Mouse (Mus musculus) liver (tissue): ENCODE data around the gene Ssr2.
A peak's percentile ranks its signal among the peaks of the same experiment; 100 is the strongest.

ENCODE experiments used
- DNase-seq: peaks from one replicate; pipeline ENCODE4 v3.0.0-alpha.2; 2020; ENCODE audit warnings: mixed read lengths

Gene Ssr2

GRCm38 (mm10) chr3:88575540-88575939 lies at the start of gene Ssr2:
Gene Ssr2 (plus strand): TSS chr3:88575876.
- DNase-seq = no peak

- DNase-seq = peak; percentile 91
These were observed 49.2 kb upstream of the Ssr2 start for GRCm38 (mm10) chr3:88526157-88527131.

GRCm38 (mm10) chr3:88527565-88527964 lies 48.1 kb upstream of the Ssr2 start:
- DNase-seq = no peak

- DNase-seq = no peak
These were observed 47.0 kb upstream of the Ssr2 start for GRCm38 (mm10) chr3:88528646-88529045.

GRCm38 (mm10) chr3:88529204-88530000 lies 46.3 kb upstream of the Ssr2 start:
- DNase-seq = no peak

GRCm38 (mm10) chr3:88530082-88530864 lies 45.4 kb upstream of the Ssr2 start:
- no peak for DNase-seq

GRCm38 (mm10) chr3:88531348-88532298 lies 44.1 kb upstream of the Ssr2 start:
- peak; percentile 82 for DNase-seq

- no peak for DNase-seq
These were observed 43.4 kb upstream of the Ssr2 start, which contains the start of gene Mex3a for GRCm38 (mm10) chr3:88532299-88532674. Gene Mex3a (plus strand): TSS chr3:88532395.

- peak; percentile 22 for DNase-seq
These were observed 42.8 kb upstream of the Ssr2 start for GRCm38 (mm10) chr3:88532689-88533511.

GRCm38 (mm10) chr3:88533706-88534105 lies 42.0 kb upstream of the Ssr2 start:
- DNase-seq = no peak

GRCm38 (mm10) chr3:88535005-88535404 lies 40.7 kb upstream of the Ssr2 start:
- no peak for DNase-seq

- DNase-seq = no peak
These were observed 40.1 kb upstream of the Ssr2 start for GRCm38 (mm10) chr3:88535527-88535926.

- DNase-seq = peak; percentile 88
These were observed 39.4 kb upstream of the Ssr2 start for GRCm38 (mm10) chr3:88536103-88536930.

GRCm38 (mm10) chr3:88537146-88537545 lies 38.5 kb upstream of the Ssr2 start:
- DNase-seq = peak; percentile 35

- no peak for DNase-seq
These were observed 37.2 kb upstream of the Ssr2 start for GRCm38 (mm10) chr3:88538271-88539145.

- DNase-seq = no peak
These were observed 36.3 kb upstream of the Ssr2 start for GRCm38 (mm10) chr3:88539397-88539796.

GRCm38 (mm10) chr3:88540085-88540484 lies 35.6 kb upstream of the Ssr2 start:
- DNase-seq = no peak

- DNase-seq = no peak
These were observed 33.9 kb upstream of the Ssr2 start for GRCm38 (mm10) chr3:88541622-88542401.
